Mouse (Mus musculus) kidney, adult 2 months (tissue): Measurements from ENCODE around the gene Cnpy1. TPM values are rescaled to one million over a fixed set of nuclear protein-coding genes. Genes with fewer than 3 reads are reported as not detected.

ENCODE experiments used
- DNase-seq: peaks from one replicate; pipeline ENCODE4 v3.0.0; 2021
- H3K27ac ChIP-seq: fragments of 200-500 bp; 2 replicates; pipeline ENCODE4 v1.5.1; 2012; ENCODE audit warnings: low read depth, low read length, control low read depth, inconsistent platforms; ENCODE audit not compliant: insufficient read depth
- H3K27me3 ChIP-seq: fragments of 200-500 bp; replicated peaks from 2 replicates; pipeline ENCODE4 v1.6.1; 2012; ENCODE audit warnings: mild to moderate bottlenecking, moderate library complexity, low read length, inconsistent platforms; ENCODE audit not compliant: control insufficient read depth, insufficient read depth
- H3K36me3 ChIP-seq: fragments of 200-500 bp; 2 replicates; pipeline ENCODE4 v1.6.1; 2012; ENCODE audit warnings: mild to moderate bottlenecking, moderate library complexity, low read length, inconsistent platforms; ENCODE audit not compliant: control insufficient read depth, insufficient read depth
- H3K4me1 ChIP-seq: fragments of 200-500 bp; 2 replicates; pipeline ENCODE4 v1.6.1; 2011; ENCODE audit warnings: low read length; ENCODE audit not compliant: control insufficient read depth, insufficient read depth
- H3K4me3 ChIP-seq: fragments of 200-500 bp; 2 replicates; pipeline ENCODE4 v1.5.1; 2011; ENCODE audit warnings: mild to moderate bottlenecking, low read depth, low read length, control low read depth; ENCODE audit not compliant: insufficient read depth
- CTCF ChIP-seq: fragments of 200-500 bp; conservative IDR thresholded peaks from 2 replicates; pipeline ENCODE4 v1.5.1; 2011; ENCODE audit warnings: low read depth, mild to moderate bottlenecking, control low read depth, low read length, moderate library complexity, mixed read lengths; ENCODE audit not compliant: insufficient read depth, insufficient read length
- POLR2A ChIP-seq: fragments of 200-500 bp; IDR thresholded peaks from one replicate; pipeline ENCODE4 v1.6.1; 2011; ENCODE audit warnings: low read depth, low read length, control low read depth
- WGBS: fragments of 180-500 bp; shearing (Covaris S2); methylation state at CpG from one replicate; pipeline ENCODE4 v1.1.7; 2018; 5-methylcytosine and 5-hydroxymethylcytosine counted together
- polyA plus RNA-seq: library from polyadenylated mRNA; depleted of rRNA; stranded (reverse); fragments of >200 nt; gene quantifications from 2 replicates; pipeline ENCODE4 v1.2.3, GENCODE M21; 2012

Cnpy1 gene
- polyA plus RNA-seq, 1 experiment: 0.11 TPM

- no peak overlapping the region for H3K4me3 ChIP-seq
- DNase-seq: no peak
- no peak overlapping the region for H3K27ac ChIP-seq
- 4% methylated on average over 36 of the region's 36 CpGs for WGBS
- H3K4me1 ChIP-seq: no peaks in the 10 kb centered on the region
- TF ChIP-seq POLR2A: no peak
- no peak for TF ChIP-seq CTCF
- peaks cover 13% of the 10 kb centered on the region for H3K27me3 ChIP-seq
- H3K36me3 ChIP-seq: no peaks in the 10 kb centered on the region
Measured at GRCm38 (mm10) chr5:28168253-28169165, 77.1 kb downstream of the Cnpy1 start.

- Histone ChIP-seq H3K36me3 (no peaks in the 10 kb centered on the region), H3K4me3 (no peak overlapping the region), H3K27me3 (peaks cover 13% of the 10 kb centered on the region), H3K4me1 (no peaks in the 10 kb centered on the region), H3K27ac (no peak overlapping the region)
- WGBS: 6% methylated on average over 29 of the region's 29 CpGs
- TF ChIP-seq CTCF: no peak
- no peak for TF ChIP-seq POLR2A
- peak; percentile 29 for DNase-seq
Measured at GRCm38 (mm10) chr5:28167611-28168252, 77.9 kb downstream of the Cnpy1 start.

- no peak for TF ChIP-seq POLR2A
- no peak for TF ChIP-seq CTCF
- WGBS: under 1% methylated on average over 111 of the region's 111 CpGs
- no peaks in the 10 kb centered on the region for H3K36me3 ChIP-seq
- H3K4me3 ChIP-seq: peak overlapping the region; percentile 36
- H3K4me1 ChIP-seq: no peaks in the 10 kb centered on the region
- no peak overlapping the region for H3K27ac ChIP-seq
- DNase-seq: peak; percentile 51
- peaks cover 15% of the 10 kb centered on the region for H3K27me3 ChIP-seq
Measured at GRCm38 (mm10) chr5:28166256-28167231, 79.1 kb downstream of the Cnpy1 start.

GRCm38 (mm10) chr5:28165358-28166255 is 80.0 kb downstream of the Cnpy1 start, which contains the start of gene En2:
Gene En2 (plus strand): TSS chr5:28165694.
- peak; percentile 38 for DNase-seq
- H3K27ac ChIP-seq: no peak within 1 kb of the TSS
- WGBS: 1% methylated on average over 108 of the region's 113 CpGs
- peaks cover 15% of the 10 kb centered on the region for H3K27me3 ChIP-seq
- peak within 1 kb of the TSS; percentile 36 for H3K4me3 ChIP-seq
- no peaks in the 10 kb centered on the region for H3K4me1 ChIP-seq
- no peaks in the 10 kb centered on the region for H3K36me3 ChIP-seq
- no peak for TF ChIP-seq POLR2A
- no peak for TF ChIP-seq CTCF

GRCm38 (mm10) chr5:28163926-28164325 is 81.7 kb downstream of the Cnpy1 start:
- Histone ChIP-seq H3K27ac (no peak overlapping the region), H3K4me1 (no peaks in the 10 kb centered on the region), H3K36me3 (no peaks in the 10 kb centered on the region), H3K4me3 (no peak overlapping the region), H3K27me3 (peaks cover 16% of the 10 kb centered on the region)
- 46% methylated on average over 1 of the region's 1 CpGs for WGBS
- no peak for TF ChIP-seq CTCF
- TF ChIP-seq POLR2A: no peak
- no peak for DNase-seq

GRCm38 (mm10) chr5:28161938-28162402 is 83.6 kb downstream of the Cnpy1 start:
- Histone ChIP-seq H3K4me1 (no peaks in the 10 kb centered on the region), H3K27me3 (peaks cover 16% of the 10 kb centered on the region), H3K36me3 (no peaks in the 10 kb centered on the region), H3K27ac (no peak overlapping the region), H3K4me3 (no peak overlapping the region)
- no peak for DNase-seq
- no peak for TF ChIP-seq CTCF
- TF ChIP-seq POLR2A: no peak
- WGBS: 5% methylated on average over 24 of the region's 24 CpGs
